Mouse (Mus musculus) olfactory bulb, adult 2 months (tissue): Measurements from ENCODE around the gene Sec24d. TPM values are rescaled to one million over a fixed set of nuclear protein-coding genes. Genes with fewer than 3 reads are reported as not detected.
"Not testable (repeated sequence)": the region's sequence is repeated elsewhere in the genome, so short reads cannot be mapped to it uniquely, and the experiment has no call there.

Source experiments
- H3K27ac ChIP-seq: fragments of 200-500 bp; 2 replicates; pipeline ENCODE4 v1.5.1; 2012; ENCODE audit warnings: low read depth, low read length; ENCODE audit not compliant: insufficient read depth
- H3K4me1 ChIP-seq: fragments of 200-500 bp; 2 replicates; pipeline ENCODE4 v1.6.1; 2012; ENCODE audit warnings: low read length; ENCODE audit not compliant: control insufficient read depth, insufficient read depth
- H3K4me3 ChIP-seq: fragments of 200-500 bp; 2 replicates; pipeline ENCODE4 v1.5.1; 2012; ENCODE audit warnings: mild to moderate bottlenecking, low read depth, low read length, moderate library complexity; ENCODE audit not compliant: insufficient read depth
- CTCF ChIP-seq: fragments of 200-500 bp; IDR thresholded peaks from 2 replicates; pipeline ENCODE4 v1.5.1; 2012; ENCODE audit warnings: low read depth, mild to moderate bottlenecking, low read length, moderate library complexity; ENCODE audit not compliant: insufficient read depth
- POLR2A ChIP-seq: fragments of 200-500 bp; IDR thresholded peaks from 2 replicates; pipeline ENCODE4 v1.6.1; 2012; ENCODE audit warnings: mild to moderate bottlenecking, low read depth, low read length, moderate library complexity; ENCODE audit not compliant: insufficient read depth
- WGBS: fragments of 180-500 bp; shearing (Covaris S2); methylation state at CpG from one replicate; pipeline ENCODE4 v1.1.7; 2018; 5-methylcytosine and 5-hydroxymethylcytosine counted together
- polyA plus RNA-seq: library from polyadenylated mRNA; stranded (reverse); fragments of >200 nt; gene quantifications from 2 replicates; pipeline ENCODE4 v1.2.4, GENCODE M21; 2012; ENCODE audit warnings: low replicate concordance; ENCODE audit not compliant: missing spikeins, insufficient read depth, insufficient read length

Gene Sec24d
- polyA plus RNA-seq, 1 experiment: not detected

- Histone ChIP-seq H3K4me1 (peaks cover under 1% of the 10 kb centered on the region; the same call in 1 of the 2 replicates), H3K27ac (no peak overlapping the region), H3K4me3 (no peak overlapping the region)
- WGBS: 85% methylated on average over 8 of the region's 8 CpGs
- no peak for TF ChIP-seq CTCF
- TF ChIP-seq POLR2A: no peak
These were observed 83.3 kb downstream of the Sec24d start for GRCm38 (mm10) chr3:123350602-123351001.

- 78% methylated on average over 2 of the region's 2 CpGs for WGBS
- Histone ChIP-seq H3K4me1 (peaks cover 2% of the 10 kb centered on the region; the same call in 1 of the 2 replicates), H3K4me3 (no peak overlapping the region), H3K27ac (no peak overlapping the region)
- TF ChIP-seq CTCF (no peak), POLR2A (no peak)
These were observed 84.3 kb downstream of the Sec24d start for GRCm38 (mm10) chr3:123351519-123351918.

GRCm38 (mm10) chr3:123353183-123353582 is 85.9 kb downstream of the Sec24d start:
- Histone ChIP-seq H3K27ac (no peak overlapping the region), H3K4me1 (peaks cover 2% of the 10 kb centered on the region; the same call in 1 of the 2 replicates), H3K4me3 (no peak overlapping the region)
- TF ChIP-seq POLR2A: no peak
- TF ChIP-seq CTCF: no peak
- 63% methylated on average over 6 of the region's 6 CpGs for WGBS

- Histone ChIP-seq H3K27ac (no peak overlapping the region), H3K4me1 (peaks cover 2% of the 10 kb centered on the region; the same call in 1 of the 2 replicates), H3K4me3 (no peak overlapping the region)
- WGBS: 88% methylated on average over 12 of the region's 12 CpGs
- no peak for TF ChIP-seq POLR2A
- peak; percentile 36; the same call in 1 of the 2 replicates for TF ChIP-seq CTCF
These were observed 86.4 kb downstream of the Sec24d start for GRCm38 (mm10) chr3:123353661-123354060.

- Histone ChIP-seq H3K4me3 (no peak overlapping the region), H3K4me1 (peaks cover 2% of the 10 kb centered on the region; the same call in 1 of the 2 replicates), H3K27ac (no peak overlapping the region)
- 92% methylated on average over 9 of the region's 9 CpGs for WGBS
- TF ChIP-seq CTCF (no peak), POLR2A (no peak)
These were observed 87.1 kb downstream of the Sec24d start for GRCm38 (mm10) chr3:123354388-123354787.

GRCm38 (mm10) chr3:123356377-123356991 is 89.2 kb downstream of the Sec24d start:
- TF ChIP-seq CTCF (no peak), POLR2A (no peak)
- H3K4me3 ChIP-seq: no peak overlapping the region
- peaks cover 2% of the 10 kb centered on the region; the same call in 1 of the 2 replicates for H3K4me1 ChIP-seq
- WGBS: 85% methylated on average over 4 of the region's 4 CpGs
- H3K27ac ChIP-seq: no peak overlapping the region

- H3K27ac ChIP-seq, H3K4me1 ChIP-seq, H3K4me3 ChIP-seq: not testable (repeated sequence)
- WGBS: 94% methylated on average over 2 of the region's 2 CpGs
These were observed 99.6 kb downstream of the Sec24d start for GRCm38 (mm10) chr3:123366820-123367219.

GRCm38 (mm10) chr3:123369161-123369560 is 101.9 kb downstream of the Sec24d start:
- WGBS: 86% methylated on average over 12 of the region's 12 CpGs
- Histone ChIP-seq H3K4me3 (no peak overlapping the region), H3K27ac (no peak overlapping the region), H3K4me1 (no peaks in the 10 kb centered on the region)
- TF ChIP-seq POLR2A (no peak), CTCF (no peak)

GRCm38 (mm10) chr3:123370927-123371326 is 103.7 kb downstream of the Sec24d start:
- 76% methylated on average over 5 of the region's 5 CpGs for WGBS
- H3K27ac ChIP-seq: no peak overlapping the region
- no peak for TF ChIP-seq POLR2A
- H3K4me3 ChIP-seq: no peak overlapping the region
- H3K4me1 ChIP-seq: no peaks in the 10 kb centered on the region

- WGBS: 35% methylated on average over 11 of the region's 11 CpGs
- H3K4me3 ChIP-seq: no peak overlapping the region
- H3K27ac ChIP-seq: no peak overlapping the region
- TF ChIP-seq POLR2A (no peak), CTCF (0 out of 2 replicates have a peak, but pooled peaks have one; percentile 21)
- no peaks in the 10 kb centered on the region for H3K4me1 ChIP-seq
These were observed 104.7 kb downstream of the Sec24d start for GRCm38 (mm10) chr3:123371766-123372535.
